Mouse (Mus musculus) megakaryocyte progenitor cell, adult 5-6 weeks (primary cell): Measurements from ENCODE around the gene Vwa5b2. TPM values are rescaled to one million over a fixed set of nuclear protein-coding genes. Genes with fewer than 3 reads are reported as not detected.

Source experiments
- ATAC-seq: replicated peaks from 2 replicates; pipeline ENCODE4 v1.8.0; 2016; ENCODE audit warnings: mild to moderate bottlenecking, moderate TSS enrichment, inconsistent platforms; ENCODE audit not compliant: poor library complexity
- total RNA-seq, 2 experiments: library from RNA; stranded (forward) in 1 of 2; stranded (reverse) in 1 of 2; fragments of 157-497, 149-512 nt in 1 of 2; fragments of 200-1000 nt in 1 of 2; gene quantifications; 2 replicates each; pipeline versions ENCODE4 v1.2.3 to v1.2.4; 2015 to 2017

Vwa5b2 gene
- total RNA-seq (2015) (not detected in 2 replicates), total RNA-seq (2017) (not detected in 2 replicates)

GRCm38 (mm10) chr16:20589366-20589938, at the start of gene Vwa5b2:
Gene Vwa5b2 (plus strand): TSS chr16:20589471.
- ATAC-seq, result no peak

GRCm38 (mm10) chr16:20539649-20540048, 49.6 kb upstream of the Vwa5b2 start:
- ATAC-seq, result no peak

- ATAC-seq, result no peak
These were observed 48.8 kb upstream of the Vwa5b2 start for GRCm38 (mm10) chr16:20540438-20540837.

- no peak for ATAC-seq
These were observed 43.6 kb upstream of the Vwa5b2 start for GRCm38 (mm10) chr16:20545696-20546095.

GRCm38 (mm10) chr16:20547423-20547822, 41.8 kb upstream of the Vwa5b2 start:
- ATAC-seq, result no peak

GRCm38 (mm10) chr16:20548096-20548948, 40.9 kb upstream of the Vwa5b2 start, which contains the start of gene Abcf3:
Gene Abcf3 (plus strand): TSS chr16:20548577.
- ATAC-seq, result peak; percentile 96

GRCm38 (mm10) chr16:20549161-20549560, 40.1 kb upstream of the Vwa5b2 start:
- no peak for ATAC-seq

- no peak for ATAC-seq
These were observed 37.6 kb upstream of the Vwa5b2 start for GRCm38 (mm10) chr16:20551691-20552090.

GRCm38 (mm10) chr16:20552594-20552993, 36.7 kb upstream of the Vwa5b2 start:
- no peak for ATAC-seq

GRCm38 (mm10) chr16:20555000-20555399, 34.3 kb upstream of the Vwa5b2 start:
- no peak for ATAC-seq

GRCm38 (mm10) chr16:20557381-20557780, 31.9 kb upstream of the Vwa5b2 start:
- no peak for ATAC-seq

GRCm38 (mm10) chr16:20565075-20565474, 24.2 kb upstream of the Vwa5b2 start:
- ATAC-seq, result no peak

GRCm38 (mm10) chr16:20589939-20590679, 838 bp downstream of the Vwa5b2 start:
- ATAC-seq, result peak; percentile 41; the same call in 1 of the 2 replicates

- no peak for ATAC-seq
These were observed 1.4 kb downstream of the Vwa5b2 start for GRCm38 (mm10) chr16:20590680-20591038.

- ATAC-seq, result 0 out of 2 replicates have a peak, but pooled peaks have one; percentile 7
These were observed 1.9 kb downstream of the Vwa5b2 start for GRCm38 (mm10) chr16:20591076-20591705.

- ATAC-seq, result peak; percentile 82
These were observed 5.9 kb downstream of the Vwa5b2 start for GRCm38 (mm10) chr16:20595060-20595673.

- no peak for ATAC-seq
These were observed 6.5 kb downstream of the Vwa5b2 start for GRCm38 (mm10) chr16:20595737-20596136.

GRCm38 (mm10) chr16:20596687-20597441, 7.6 kb downstream of the Vwa5b2 start:
- no peak for ATAC-seq

- ATAC-seq, result no peak
These were observed 11.2 kb downstream of the Vwa5b2 start for GRCm38 (mm10) chr16:20600511-20600910.

- no peak for ATAC-seq
These were observed 15.4 kb downstream of the Vwa5b2 start for GRCm38 (mm10) chr16:20604705-20605104.
